Mouse (Mus musculus): ENCODE data around the gene Opa1.

Opa1 gene

GRCm38 (mm10) chr16:29579167-29579786 lies at the start of gene Opa1:
Opa1 (plus strand) TSS chr16:29579334.
- DNase-seq (ENCODE audit: low read depth, low spot score) = peak; percentile 97

GRCm38 (mm10) chr16:29533641-29534040 lies 45.5 kb upstream of the Opa1 start:
- DNase-seq (ENCODE audit: low read depth, low spot score) = no peak

GRCm38 (mm10) chr16:29535866-29536265 lies 43.3 kb upstream of the Opa1 start:
- DNase-seq (ENCODE audit: low read depth, low spot score) = no peak

GRCm38 (mm10) chr16:29536411-29537204 lies 42.5 kb upstream of the Opa1 start:
- peak; percentile 26 for DNase-seq (ENCODE audit: low read depth, low spot score)

- no peak for DNase-seq (ENCODE audit: low read depth, low spot score)
Measured at GRCm38 (mm10) chr16:29539906-29540305, 39.2 kb upstream of the Opa1 start.

GRCm38 (mm10) chr16:29541261-29541683 lies 37.9 kb upstream of the Opa1 start:
- DNase-seq (ENCODE audit: low read depth, low spot score) = peak; percentile 14

GRCm38 (mm10) chr16:29544829-29545228 lies 34.3 kb upstream of the Opa1 start, which contains the start of gene Atp13a4:
Atp13a4 (minus strand) TSS chr16:29544864.
- no peak for DNase-seq (ENCODE audit: low read depth, low spot score)

- DNase-seq (ENCODE audit: low read depth, low spot score) = no peak
Measured at GRCm38 (mm10) chr16:29559667-29560066, 19.5 kb upstream of the Opa1 start.

- peak; percentile 31 for DNase-seq (ENCODE audit: low read depth, low spot score)
Measured at GRCm38 (mm10) chr16:29560454-29560853, 18.7 kb upstream of the Opa1 start.

- peak; percentile 82 for DNase-seq (ENCODE audit: low read depth, low spot score)
Measured at GRCm38 (mm10) chr16:29560869-29561268, 18.3 kb upstream of the Opa1 start.

- no peak for DNase-seq (ENCODE audit: low read depth, low spot score)
Measured at GRCm38 (mm10) chr16:29574013-29574412, 5.1 kb upstream of the Opa1 start.

- DNase-seq (ENCODE audit: low read depth, low spot score) = peak; percentile 67
Measured at GRCm38 (mm10) chr16:29575620-29576019, 3.5 kb upstream of the Opa1 start.

- peak; percentile 33 for DNase-seq (ENCODE audit: low read depth, low spot score)
Measured at GRCm38 (mm10) chr16:29579787-29580176, 648 bp downstream of the Opa1 start.

GRCm38 (mm10) chr16:29592171-29592570 lies 13.0 kb downstream of the Opa1 start:
- no peak for DNase-seq (ENCODE audit: low read depth, low spot score)

- DNase-seq (ENCODE audit: low read depth, low spot score) = peak; percentile 26
Measured at GRCm38 (mm10) chr16:29597122-29597521, 18.0 kb downstream of the Opa1 start.

GRCm38 (mm10) chr16:29605546-29605945 lies 26.4 kb downstream of the Opa1 start:
- DNase-seq (ENCODE audit: low read depth, low spot score) = peak; percentile 78

- DNase-seq (ENCODE audit: low read depth, low spot score) = no peak
Measured at GRCm38 (mm10) chr16:29607131-29607530, 28.0 kb downstream of the Opa1 start.

GRCm38 (mm10) chr16:29614762-29615161 lies 35.6 kb downstream of the Opa1 start:
- DNase-seq (ENCODE audit: low read depth, low spot score) = peak; percentile 12

GRCm38 (mm10) chr16:29629053-29629452 lies 49.9 kb downstream of the Opa1 start:
- DNase-seq (ENCODE audit: low read depth, low spot score) = peak; percentile 60

GRCm38 (mm10) chr16:29635780-29636179 lies 56.6 kb downstream of the Opa1 start:
- peak; percentile 20 for DNase-seq (ENCODE audit: low read depth, low spot score)

- DNase-seq (ENCODE audit: low read depth, low spot score) = no peak
Measured at GRCm38 (mm10) chr16:29642376-29642775, 63.2 kb downstream of the Opa1 start.

GRCm38 (mm10) chr16:29644871-29645270 lies 65.7 kb downstream of the Opa1 start:
- DNase-seq (ENCODE audit: low read depth, low spot score) = no peak

- DNase-seq (ENCODE audit: low read depth, low spot score) = no peak
Measured at GRCm38 (mm10) chr16:29646202-29646601, 67.1 kb downstream of the Opa1 start.

All from brain, adult 2 months (tissue).